Mouse (Mus musculus) testis, adult 2 months (tissue): ENCODE results near the gene Ppp1r37.

Experiments used
- CTCF ChIP-seq: fragments of 200-500 bp; IDR thresholded peaks from 2 replicates; pipeline ENCODE4 v1.5.1; 2012; ENCODE audit warnings: low read depth, mild to moderate bottlenecking, inconsistent platforms, low read length, moderate library complexity; ENCODE audit not compliant: control insufficient read depth, insufficient read depth, insufficient replicate concordance
- POLR2A ChIP-seq: fragments of 200-500 bp; IDR thresholded peaks from 2 replicates; pipeline ENCODE4 v1.6.1; 2012; ENCODE audit warnings: low read depth, mild to moderate bottlenecking, inconsistent platforms, low read length, moderate library complexity; ENCODE audit not compliant: control insufficient read depth

GRCm38 (mm10) chr7:19572926-19573775, 10.3 kb upstream of the Ppp1r37 start:
- TF ChIP-seq POLR2A, result peak; percentile 78; the same call in 1 of the 2 replicates
- no peak for TF ChIP-seq CTCF
